Mouse (Mus musculus): ENCODE data around the gene Papln. TPM values are rescaled to one million over a fixed set of nuclear protein-coding genes. Genes with fewer than 3 reads are reported as not detected.

The Papln gene
- total and polyA plus RNA-seq, 3 experiments, result 0.09 to 0.51 TPM; not detected in 1

DNA sequence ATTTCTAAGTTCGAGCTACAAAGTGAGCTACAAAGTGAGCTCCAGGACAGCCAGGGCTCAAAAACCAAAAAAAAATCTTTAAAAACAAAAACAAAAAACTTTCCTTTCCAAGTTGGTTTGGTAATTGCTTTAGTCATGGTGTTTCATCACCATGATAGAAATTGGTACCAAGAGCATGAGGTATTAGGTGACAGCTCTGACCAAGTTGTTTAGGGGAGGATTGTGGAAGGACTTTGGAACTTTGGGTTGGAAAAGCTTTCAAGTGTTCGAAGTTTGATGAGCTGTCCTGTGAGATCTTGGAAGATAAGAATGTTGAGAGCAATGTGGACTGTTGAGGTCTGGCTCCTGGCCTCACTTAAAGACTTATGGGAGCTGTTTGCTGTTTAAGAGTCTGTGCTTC, 3.2 kb upstream of the Papln start:
- H3K36me3 ChIP-seq (replicated peaks in 1 of 2; ENCODE audit: control insufficient read depth in 1 of 2, insufficient read depth in 1 of 2, low read length in 1 of 2), result no peaks in the 10 kb centered on the region
- dilution Hi-C loops (cut with MboI; ENCODE audit: extremely low pct_ligation_motif_present, extremely low pct_unique_long_range_greater_than_20kb, low sequenced_read_pairs), result no loop called here
- H3K27me3 ChIP-seq (replicated peaks), result no peaks in the 10 kb centered on the region
- no peak overlapping the region for H3K27ac ChIP-seq (ENCODE audit: insufficient read depth, low read depth)
- no peak overlapping the region for H3K4me2 ChIP-seq (ENCODE audit: insufficient read depth, low read depth, poor library complexity, severe bottlenecking)
- in situ Hi-C loops (cut with MboI; ENCODE audit: low pct_ligation_motif_present, low pct_unique_long_range_greater_than_20kb, low sequenced_read_pairs), result loop anchor here (25.0 kb wide), 1 partner anchor 648 kb away; no protein-coding TSS in a partner anchor
- H3K4me1 ChIP-seq (ENCODE audit: control insufficient read depth in 1 of 2, insufficient read depth in 2 of 2), result peaks cover 0 to 12% of the 10 kb centered on the region in 2 experiments; a peak in 3 of 4 replicates
- DNase-seq (ENCODE audit: extremely low read depth), result no peak
- H3K79me2 ChIP-seq (replicated peaks; ENCODE audit: control insufficient read depth, extremely low read depth, insufficient read depth, poor library complexity, severe bottlenecking), result no peaks in the 10 kb centered on the region
- no peak for TF ChIP-seq IRF4 (IDR thresholded peaks at IDR 0.05; ENCODE audit: low read depth, low read length)
- no peak for TF ChIP-seq RAD21 (IDR thresholded peaks at IDR 0.05; ENCODE audit: low read depth, low read length)
- TF ChIP-seq POLR2AphosphoS2 (IDR thresholded peaks at IDR 0.05; ENCODE audit: low read depth, low read length), result no peak
- TF ChIP-seq E2F4 (IDR thresholded peaks at IDR 0.05; ENCODE audit: insufficient replicate concordance, low read depth, low read length), result no peak
- no peak for TF ChIP-seq USF1 (IDR thresholded peaks at IDR 0.05; ENCODE audit: low read depth, low read length)
- TF ChIP-seq SIN3A (IDR thresholded peaks at IDR 0.05; ENCODE audit: low read length), result no peak
- no peak for TF ChIP-seq CHD1 (IDR thresholded peaks at IDR 0.05; ENCODE audit: low read depth, low read length)
- TF ChIP-seq MYC (IDR thresholded peaks at IDR 0.05; ENCODE audit: low read depth, low read length), result no peak
- TF ChIP-seq HCFC1 (IDR thresholded peaks at IDR 0.05; ENCODE audit: low read depth, low read length), result no peak
- no peak for TF ChIP-seq MXI1 (IDR thresholded peaks at IDR 0.05; ENCODE audit: low read depth, low read length)
- TF ChIP-seq BHLHE40 (IDR thresholded peaks at IDR 0.05; ENCODE audit: low read depth, low read length), result no peak
- TF ChIP-seq ETS1 (conservative IDR thresholded peaks at IDR 0.05; ENCODE audit: low read depth, low read length), result no peak
- no peak for TF ChIP-seq RCOR1 (conservative IDR thresholded peaks at IDR 0.05; ENCODE audit: low read depth, low read length)
- TF ChIP-seq SMC3 (IDR thresholded peaks at IDR 0.05; ENCODE audit: low read depth, low read length), result no peak
- TF ChIP-seq PAX5 (IDR thresholded peaks at IDR 0.05; ENCODE audit: low read length), result no peak
- TF ChIP-seq TBP (conservative IDR thresholded peaks at IDR 0.05; ENCODE audit: low read depth, low read length), result no peak
- no peak for TF ChIP-seq NRF1 (IDR thresholded peaks at IDR 0.05; ENCODE audit: low read depth, low read length)
- H3K9me3 ChIP-seq (replicated peaks; ENCODE audit: low read length), result no peaks in the 10 kb centered on the region
- no peak overlapping the region for H3K4me3 ChIP-seq (replicated peaks in 1 of 3; ENCODE audit: low read depth in 2 of 3, low read length in 2 of 3, poor library complexity in 1 of 3)
- H3K9ac ChIP-seq (ENCODE audit: insufficient read depth, low read depth), result no peak overlapping the region

DNA sequence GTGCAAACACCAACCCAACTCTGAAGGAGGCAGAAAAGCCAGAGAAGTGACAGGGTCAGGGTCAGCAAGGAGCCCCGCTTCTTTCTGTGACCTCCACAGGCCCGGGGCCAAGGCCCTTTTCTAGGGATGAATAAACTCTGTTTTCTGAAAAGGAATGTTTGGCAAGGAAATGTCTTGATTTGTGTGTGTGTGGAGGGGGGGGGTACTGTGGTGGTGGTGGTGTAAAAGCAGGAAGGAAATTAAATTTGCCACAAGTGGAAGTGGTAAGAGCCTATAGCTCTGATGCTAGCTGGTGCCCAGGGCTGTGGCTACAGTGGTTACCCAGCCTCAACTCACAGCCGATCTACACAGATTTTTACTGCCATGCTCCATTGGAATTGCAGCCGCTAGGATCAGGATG, 728 bp upstream of the Papln start:
- DNase-seq (ENCODE audit: extremely low read depth), result no peak
- TF ChIP-seq CTCF (conservative IDR thresholded peaks at IDR 0.05 in 1 of 2, IDR thresholded peaks at IDR 0.05 in 1 of 2; ENCODE audit: low read depth in 2 of 2, low read length in 2 of 2), result no peak
- TF ChIP-seq CHD1 (IDR thresholded peaks at IDR 0.05; ENCODE audit: low read depth, low read length), result no peak
- TF ChIP-seq USF2 (conservative IDR thresholded peaks at IDR 0.05; ENCODE audit: low read depth, low read length), result no peak
- TF ChIP-seq JUN (IDR thresholded peaks at IDR 0.05; ENCODE audit: insufficient read depth, low read depth, low read length), result no peak
- no peak for TF ChIP-seq EP300 (IDR thresholded peaks at IDR 0.05; ENCODE audit: low read length)
- TF ChIP-seq MAFK (IDR thresholded peaks at IDR 0.05; ENCODE audit: insufficient replicate concordance, low read length), result no peak
- no peak overlapping the region for H3K4me2 ChIP-seq (ENCODE audit: insufficient read depth, low read depth, poor library complexity, severe bottlenecking)
- no peaks in the 10 kb centered on the region for H3K79me2 ChIP-seq (replicated peaks; ENCODE audit: control insufficient read depth, extremely low read depth, insufficient read depth, poor library complexity, severe bottlenecking)
- H3K27me3 ChIP-seq (replicated peaks), result no peaks in the 10 kb centered on the region
- H3K9ac ChIP-seq (ENCODE audit: insufficient read depth, low read depth), result no peak overlapping the region
- H3K4me1 ChIP-seq (ENCODE audit: control insufficient read depth in 1 of 2, insufficient read depth in 2 of 2), result peaks cover 0 to 12% of the 10 kb centered on the region in 2 experiments; a peak in 3 of 4 replicates
- H3K27ac ChIP-seq (ENCODE audit: insufficient read depth, low read depth), result no peak overlapping the region
- dilution Hi-C loops (cut with MboI; ENCODE audit: extremely low pct_ligation_motif_present, extremely low pct_unique_long_range_greater_than_20kb, low sequenced_read_pairs), result no loop called here
- H3K4me3 ChIP-seq (replicated peaks in 1 of 3; ENCODE audit: low read depth in 2 of 3, low read length in 2 of 3, poor library complexity in 1 of 3), result no peak overlapping the region
- in situ Hi-C loops (cut with MboI; ENCODE audit: low pct_ligation_motif_present, low pct_unique_long_range_greater_than_20kb, low sequenced_read_pairs), result loop anchor here (25.0 kb wide), 1 partner anchor 650 kb away; no protein-coding TSS in a partner anchor
- H3K9me3 ChIP-seq (replicated peaks; ENCODE audit: low read length), result no peaks in the 10 kb centered on the region
- H3K36me3 ChIP-seq (replicated peaks in 1 of 2; ENCODE audit: control insufficient read depth in 1 of 2, insufficient read depth in 1 of 2, low read length in 1 of 2), result no peaks in the 10 kb centered on the region

Measured in CH12.LX (cell line).